Mouse (Mus musculus) lung, adult 18-20 months (tissue): ENCODE data around the gene Clk1.

Experiments
- DNase-seq, 2 experiments: peaks; one replicate each; pipeline ENCODE4 v3.0.0; 2022; ENCODE audit warnings: mixed read lengths in 2 of 2

The Clk1 gene

DNA sequence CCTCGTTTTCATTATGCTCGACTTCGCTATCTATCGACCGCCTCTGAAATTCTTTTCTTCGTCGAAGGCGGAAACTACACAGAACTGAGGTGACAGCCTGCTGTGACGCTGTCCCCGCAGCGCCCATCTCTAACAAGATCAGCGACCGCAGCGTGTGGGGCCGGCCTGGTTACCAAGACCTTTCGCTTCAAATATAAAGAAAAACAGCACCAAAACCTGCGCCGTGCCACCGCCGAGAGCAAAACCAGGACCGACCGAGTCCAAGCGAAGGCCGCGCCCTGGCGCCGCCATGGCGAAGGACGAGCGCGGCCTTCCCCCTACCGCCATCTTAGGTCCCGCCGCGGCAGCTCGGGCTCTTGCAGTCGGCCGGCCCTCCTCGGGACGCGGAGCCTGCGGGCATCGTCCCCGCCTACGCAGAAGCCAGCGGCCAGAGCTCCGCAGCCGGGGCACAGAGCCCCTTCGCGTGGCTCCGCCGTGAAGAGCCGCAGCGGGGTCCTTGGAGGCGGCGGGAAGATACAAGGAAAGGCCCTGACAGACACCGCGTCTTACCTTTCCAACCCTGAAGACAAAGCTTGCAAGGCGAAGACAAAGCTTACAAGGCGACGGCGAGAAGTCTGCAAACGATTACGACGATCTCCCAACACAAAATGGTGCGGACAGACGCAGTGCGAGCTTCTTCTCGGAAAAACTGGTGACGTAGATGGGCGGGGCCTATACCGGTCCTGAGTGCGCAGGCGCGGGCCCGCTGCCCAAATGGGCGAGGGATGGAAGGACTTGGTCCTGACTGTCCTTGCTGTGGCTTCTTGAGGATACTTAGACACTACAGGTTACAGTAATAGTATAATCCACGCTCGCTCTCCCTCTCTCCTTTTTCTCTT is at the start of gene Clk1:
Gene Clk1, minus strand, starts transcription at position 696 of the 878 bp plus-strand sequence.
- peak; percentile 97 to 98 for DNase-seq

DNA sequence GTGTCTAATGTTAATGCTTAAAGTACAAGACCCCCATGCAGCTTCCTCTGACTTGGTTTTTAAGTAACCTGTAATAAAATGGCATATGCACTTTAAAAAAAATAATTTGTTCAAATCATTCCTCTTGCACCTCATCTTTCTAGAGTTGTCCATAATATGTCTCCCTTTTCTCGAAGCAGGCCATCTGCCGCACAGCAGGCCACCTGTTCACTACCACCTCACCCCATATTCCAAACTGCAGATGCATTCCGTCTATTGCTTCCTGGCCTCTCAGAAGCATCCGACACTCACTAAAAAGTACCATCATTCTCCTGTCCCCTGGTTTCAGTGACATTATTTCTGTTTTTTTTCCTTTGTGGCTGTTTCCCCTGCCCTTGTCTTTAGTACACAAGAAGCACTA is 41.7 kb upstream of the Clk1 start:
- DNase-seq = no peak

GRCm38 (mm10) chr1:58465042-58465441 is 41.2 kb upstream of the Clk1 start:
- no peak for DNase-seq

- DNase-seq = no peak
Observed at GRCm38 (mm10) chr1:58463935-58464334, 40.1 kb upstream of the Clk1 start.

DNA sequence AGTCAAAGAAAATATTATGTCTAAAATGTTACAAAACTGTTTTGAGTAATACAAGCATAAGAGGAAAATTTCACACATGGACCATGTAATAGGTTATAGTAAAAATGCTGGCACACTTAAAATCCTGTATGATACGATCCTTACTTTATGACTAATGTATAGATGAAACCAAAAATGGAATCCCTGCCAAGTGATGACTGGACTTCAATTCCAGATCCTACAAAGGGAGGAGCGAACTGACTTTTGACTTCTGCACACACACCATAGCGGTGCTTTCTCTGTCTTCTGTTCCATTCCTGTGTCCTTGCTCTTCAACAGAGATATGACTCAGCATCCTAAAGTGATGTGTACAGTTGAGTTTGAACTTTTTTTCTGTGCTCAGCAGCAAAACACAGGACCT is 36.7 kb upstream of the Clk1 start:
- no peak for DNase-seq

- DNase-seq = no peak
Observed at GRCm38 (mm10) chr1:58458867-58459266, 35.0 kb upstream of the Clk1 start.

GRCm38 (mm10) chr1:58458175-58458574 is 34.3 kb upstream of the Clk1 start:
- DNase-seq = no peak

- DNase-seq = no peak
Observed at GRCm38 (mm10) chr1:58454316-58454715, 30.4 kb upstream of the Clk1 start.

DNA sequence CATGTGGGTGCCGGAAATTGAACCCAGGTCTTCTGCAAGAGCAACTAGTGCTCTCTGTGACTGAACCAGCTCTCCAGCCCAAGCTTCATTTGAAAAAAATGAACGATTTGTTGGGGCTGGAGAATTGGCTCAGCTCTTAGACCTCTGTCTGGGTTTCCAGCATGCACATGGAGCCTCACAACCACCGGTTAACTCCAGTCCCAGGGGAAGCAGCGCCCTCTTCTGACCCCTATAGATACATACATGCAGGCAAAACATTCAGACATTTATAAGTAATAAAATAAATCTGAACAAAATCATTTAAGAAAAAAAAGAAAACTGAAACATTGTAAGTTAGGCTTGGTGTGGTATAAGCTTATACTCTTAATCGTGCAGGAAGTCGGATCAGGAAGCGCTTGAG is 24.5 kb upstream of the Clk1 start:
- no peak for DNase-seq

DNA sequence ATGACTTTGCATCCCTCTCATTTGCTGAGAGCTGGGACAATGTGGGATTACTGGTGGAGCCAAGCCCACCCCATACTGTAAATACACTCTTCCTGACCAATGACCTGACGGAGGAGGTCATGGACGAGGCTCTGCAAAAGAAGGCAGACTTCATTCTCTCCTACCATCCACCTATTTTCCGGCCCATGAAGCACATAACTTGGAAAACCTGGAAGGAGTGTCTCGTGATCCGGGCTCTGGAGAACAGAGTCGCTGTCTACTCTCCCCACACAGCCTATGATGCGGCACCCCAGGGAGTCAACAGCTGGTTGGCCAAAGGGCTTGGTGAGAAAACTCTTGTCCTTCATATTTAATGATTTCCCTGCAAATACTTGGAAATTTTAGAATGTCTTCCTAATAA is 23.9 kb upstream of the Clk1 start:
- DNase-seq = no peak

- no peak for DNase-seq
Observed at GRCm38 (mm10) chr1:58445861-58446260, 22.0 kb upstream of the Clk1 start.

- peak; percentile 88 to 89 for DNase-seq
Observed at GRCm38 (mm10) chr1:58445143-58445722, 21.4 kb upstream of the Clk1 start, which contains the start of the genes Nif3l1 and Ppil3. Gene Nif3l1 (plus strand): TSS chr1:58445151. Gene Ppil3 (minus strand): TSS chr1:58445486.

- no peak for DNase-seq
Observed at GRCm38 (mm10) chr1:58444691-58445090, 20.8 kb upstream of the Clk1 start.

DNA sequence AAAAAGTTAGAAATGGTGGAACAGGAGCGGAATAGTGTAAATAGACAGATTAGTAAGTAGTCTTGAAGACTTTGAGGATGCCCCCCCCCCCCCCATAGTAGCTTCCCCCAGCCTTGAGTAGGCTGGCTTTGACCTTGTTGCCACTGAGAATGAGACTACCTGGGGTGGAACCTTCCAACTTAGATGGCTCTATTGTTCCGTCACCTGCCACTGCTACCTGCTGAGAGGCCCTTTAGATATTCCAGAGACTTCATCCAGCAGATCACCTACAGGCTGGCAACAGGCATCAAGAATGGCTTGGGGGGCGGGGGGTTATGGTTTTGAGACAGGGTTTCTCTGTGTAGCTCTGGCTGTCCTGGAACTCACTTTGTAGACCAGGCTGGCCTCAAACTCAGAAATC is 685 bp upstream of the Clk1 start:
- no peak for DNase-seq

DNA sequence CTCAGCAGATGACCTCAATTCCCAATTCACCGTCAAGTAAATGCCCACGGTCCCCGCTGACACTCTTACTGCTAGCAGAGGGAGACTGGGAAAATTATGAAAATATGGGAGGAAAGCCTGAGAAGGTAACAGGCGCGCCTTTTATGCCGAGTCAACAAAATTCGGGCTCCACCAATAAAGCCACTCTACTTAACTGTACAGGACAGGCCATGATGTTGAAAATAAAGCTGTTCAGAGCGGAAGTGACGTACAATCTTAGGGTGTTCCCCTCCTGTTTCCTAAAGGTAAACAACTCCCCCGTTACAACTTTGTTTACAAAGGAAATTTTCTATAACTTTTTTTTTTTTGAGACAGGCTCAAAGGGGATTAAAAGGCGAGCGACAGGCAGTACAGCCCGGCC is 987 bp downstream of the Clk1 start:
- DNase-seq = peak; percentile 45 to 81

DNA sequence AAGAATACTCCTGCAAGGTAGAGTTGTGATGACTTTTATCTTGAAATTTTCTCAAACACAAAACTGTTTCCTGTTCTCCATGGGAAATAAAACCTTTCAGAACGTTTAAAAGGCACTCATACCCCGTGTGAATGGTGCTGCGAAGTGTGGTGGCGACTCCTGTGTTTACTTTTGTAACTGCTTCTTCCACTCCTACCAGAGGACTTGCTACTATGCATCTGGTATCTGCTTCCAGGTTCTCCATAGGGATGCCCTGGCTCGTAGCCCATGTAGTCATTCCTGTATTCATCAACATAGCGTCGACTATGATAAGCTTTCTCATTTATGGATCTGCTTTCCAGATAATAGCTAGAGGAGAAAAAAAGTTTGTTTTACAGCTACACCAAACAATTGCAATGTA is 2.9 kb downstream of the Clk1 start:
- no peak for DNase-seq

GRCm38 (mm10) chr1:58420032-58420431 is 3.8 kb downstream of the Clk1 start:
- no peak for DNase-seq

GRCm38 (mm10) chr1:58416048-58416447 is 7.8 kb downstream of the Clk1 start:
- DNase-seq = no peak

GRCm38 (mm10) chr1:58415442-58415841 is 8.4 kb downstream of the Clk1 start:
- no peak for DNase-seq

DNA sequence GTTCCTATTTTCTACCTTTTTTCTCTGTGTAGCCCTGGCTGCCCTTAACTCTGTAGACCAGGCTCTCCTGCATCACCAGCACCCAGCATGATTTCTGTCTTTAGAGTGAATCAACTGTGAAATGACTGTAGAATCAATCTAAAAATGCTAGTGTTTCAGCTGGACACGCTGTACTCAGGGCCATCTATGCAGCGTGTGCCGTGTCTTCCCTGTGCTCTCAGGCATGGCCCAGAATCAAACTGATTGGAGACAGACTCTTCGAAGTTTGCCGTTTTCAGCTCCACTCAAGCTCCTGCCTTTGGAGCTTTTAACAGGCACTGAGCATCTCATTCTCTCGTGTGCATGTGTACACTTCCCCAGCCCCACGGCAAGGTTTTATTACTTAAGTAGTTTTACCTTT is 13.1 kb downstream of the Clk1 start:
- no peak for DNase-seq

DNA sequence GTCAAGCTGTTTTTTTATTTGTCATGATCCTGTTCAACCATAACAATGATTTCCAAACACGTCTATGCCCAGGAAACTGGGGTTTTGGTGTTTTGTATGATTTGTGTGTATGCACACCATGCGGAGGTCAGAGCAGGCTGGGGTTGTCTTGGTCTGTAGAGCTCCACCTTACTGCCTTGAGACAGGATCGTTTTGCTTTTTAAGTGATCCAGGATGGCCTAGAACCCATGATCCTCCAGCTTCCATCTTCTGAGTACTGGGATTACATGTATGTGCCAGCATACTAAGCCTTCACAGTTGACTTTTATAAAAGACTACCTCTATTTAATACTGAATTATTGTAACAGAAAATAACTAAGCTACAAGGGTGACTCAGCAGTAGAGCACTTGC is 13.7 kb downstream of the Clk1 start:
- no peak for DNase-seq

- DNase-seq = no peak
Observed at GRCm38 (mm10) chr1:58409553-58410197, 14.2 kb downstream of the Clk1 start.

GRCm38 (mm10) chr1:58408141-58408540 is 15.7 kb downstream of the Clk1 start:
- no peak for DNase-seq

- no peak for DNase-seq
Observed at GRCm38 (mm10) chr1:58407321-58407720, 16.5 kb downstream of the Clk1 start.
